ENCODE assay signal across 9 mouse cellular contexts in the genomic region with DNA sequence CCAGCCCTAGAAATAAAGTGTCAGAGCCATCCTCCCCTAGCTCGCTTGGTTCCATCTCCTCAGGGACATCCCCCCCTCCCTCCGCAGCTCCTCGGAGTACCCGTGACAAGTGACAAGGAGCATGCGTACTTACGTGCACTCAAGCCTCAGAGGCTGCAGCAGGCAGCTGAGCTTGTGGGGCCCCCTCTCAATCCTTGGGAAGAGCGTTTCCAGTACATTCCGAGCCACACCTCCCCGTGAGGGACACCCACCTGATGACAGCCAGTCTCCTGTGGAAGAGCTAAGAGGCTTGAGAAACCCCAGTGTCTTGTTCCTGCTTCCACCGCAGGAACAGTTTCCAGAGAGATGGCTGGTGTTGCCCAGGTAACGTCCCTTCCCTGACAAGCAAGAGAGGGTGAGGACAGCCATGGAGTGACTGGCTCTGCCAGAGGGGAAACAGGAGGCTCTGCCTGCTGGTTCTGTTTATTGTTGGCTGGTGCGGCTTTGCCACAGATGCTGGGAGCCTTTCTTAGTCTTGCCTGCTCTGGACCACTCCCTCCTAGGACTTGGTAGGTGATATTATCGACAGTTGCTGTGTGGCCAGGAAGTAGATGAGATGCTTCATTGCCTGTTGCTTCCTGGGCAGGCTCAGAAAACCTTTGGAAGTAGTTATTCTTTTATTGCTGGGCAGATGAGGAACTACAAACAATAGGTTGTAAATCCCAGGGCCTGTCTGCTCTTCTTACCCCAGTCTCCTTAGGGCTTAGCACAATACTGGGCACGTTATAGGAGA.
A peak's percentile ranks its signal among the peaks of the same experiment; 100 is the strongest.
DNase-seq lines count a peak whose midpoint lies in the region; ATAC-seq and TF ChIP-seq lines count a peak whose summit lies in the region.
"Had no signal": no experiment of that assay in that cellular context is flagged by ENCODE, and none has a peak within 500 bp of the region (broad histone marks: within the 10 kb centered on the region; RNA-seq: fewer than 3 reads in every experiment).

No protein-coding gene starts in this region.

- H3K4me3 ChIP-seq in heart, embryonic 12.5 days = no peak overlapping the region
- no peak overlapping the region for H3K4me3 ChIP-seq in hindbrain, embryonic 13.5 days
- no peak overlapping the region for H3K4me3 ChIP-seq in midbrain, embryonic 12.5 days
- no peak overlapping the region for H3K4me3 ChIP-seq in cerebellum, adult 2 months (replicated peaks; ENCODE audit: insufficient read depth, low read depth, low read length)
- no peak overlapping the region for H3K4me3 ChIP-seq in liver, embryonic 12.5 days

- H3K9ac ChIP-seq in heart, embryonic 12.5 days = peak overlapping the region; percentile 10; the same call in 1 of the 2 replicates
- H3K9ac ChIP-seq in hindbrain, embryonic 13.5 days = peak overlapping the region; percentile 58; the same call in 1 of the 2 replicates
- no peak overlapping the region for H3K9ac ChIP-seq in midbrain, embryonic 12.5 days (replicated peaks)
- no peak overlapping the region for H3K9ac ChIP-seq in liver, embryonic 12.5 days

- WGBS in heart, embryonic 12.5 days = 20% methylated on average over 14 of the region's 14 CpGs
- WGBS in hindbrain, embryonic 13.5 days = 46% methylated on average over 14 of the region's 14 CpGs
- WGBS in midbrain, embryonic 12.5 days = 54% methylated on average over 14 of the region's 14 CpGs
- 48% methylated on average over 14 of the region's 14 CpGs for WGBS in cerebellum, adult 2 months
- 64% methylated on average over 14 of the region's 14 CpGs for WGBS in liver, embryonic 12.5 days (ENCODE audit: insufficient replicate concordance)

- no peaks in the 10 kb centered on the region for H3K9me3 ChIP-seq in heart, embryonic 12.5 days (replicated peaks)
- no peaks in the 10 kb centered on the region for H3K9me3 ChIP-seq in hindbrain, embryonic 13.5 days
- H3K9me3 ChIP-seq in midbrain, embryonic 12.5 days = no peaks in the 10 kb centered on the region
- H3K9me3 ChIP-seq in liver, embryonic 12.5 days (replicated peaks) = no peaks in the 10 kb centered on the region

- ATAC-seq in heart, embryonic 12.5 days (ENCODE audit: insufficient number of reproducible peaks, low FRiP score) = peak; percentile 71
- 0 out of 2 replicates have a peak, but pooled peaks have one; percentile 26 for ATAC-seq in common myeloid progenitor, adult 5-6 weeks (replicated peaks; ENCODE audit: low read depth, poor library complexity, severe bottlenecking)
- ATAC-seq in hindbrain, embryonic 13.5 days (ENCODE audit: low FRiP score) = peak; percentile 44
- ATAC-seq in midbrain, embryonic 12.5 days (ENCODE audit: low FRiP score, low read depth) = no peak
- no peak for ATAC-seq in liver, embryonic 12.5 days
- ATAC-seq: CD4-positive, CD25-positive, alpha-beta regulatory T cell, adult 4 months had no signal

- peak overlapping the region; percentile 54 for H3K4me2 ChIP-seq in heart, embryonic 12.5 days
- H3K4me2 ChIP-seq in hindbrain, embryonic 13.5 days = peak overlapping the region; percentile 34
- no peak overlapping the region for H3K4me2 ChIP-seq in midbrain, embryonic 12.5 days (replicated peaks)
- no peak overlapping the region for H3K4me2 ChIP-seq in liver, embryonic 12.5 days

- no peak for TF ChIP-seq POLR2A in cerebellum, adult 2 months (IDR thresholded peaks at IDR 0.05; ENCODE audit: borderline replicate concordance, insufficient read depth, low read length)

- peak overlapping the region; percentile 48; the same call in 1 of the 2 replicates for H3K27ac ChIP-seq in heart, embryonic 12.5 days (ENCODE audit: poor library complexity, severe bottlenecking)
- H3K27ac ChIP-seq in hindbrain, embryonic 13.5 days = peak overlapping the region; percentile 86
- peak overlapping the region; percentile 49 for H3K27ac ChIP-seq in midbrain, embryonic 12.5 days (replicated peaks)
- no peak overlapping the region for H3K27ac ChIP-seq in cerebellum, adult 2 months (ENCODE audit: insufficient read depth, low read length)
- H3K27ac ChIP-seq in liver, embryonic 12.5 days = no peak overlapping the region

- no peak for DNase-seq in heart, adult 9 months (ENCODE audit: low spot score in 2 of 2)
- DNase-seq in cerebellum, adult 2 months = no peak
- DNase-seq in cerebellum, adult 11 months = no peak

- H3K4me1 ChIP-seq in heart, embryonic 12.5 days (replicated peaks) = peaks cover 32% of the 10 kb centered on the region
- H3K4me1 ChIP-seq in hindbrain, embryonic 13.5 days (replicated peaks) = peaks cover 71% of the 10 kb centered on the region
- H3K4me1 ChIP-seq in midbrain, embryonic 12.5 days = peaks cover 49% of the 10 kb centered on the region
- peaks cover 6% of the 10 kb centered on the region for H3K4me1 ChIP-seq in cerebellum, adult 2 months (ENCODE audit: control insufficient read depth, insufficient read depth, low read length)
- peaks cover 16% of the 10 kb centered on the region; the same call in 1 of the 2 replicates for H3K4me1 ChIP-seq in liver, embryonic 12.5 days

- TF ChIP-seq CTCF in cerebellum, adult 2 months (IDR thresholded peaks at IDR 0.05; ENCODE audit: borderline replicate concordance, insufficient read depth, low read depth, low read length) = no peak

- no peaks in the 10 kb centered on the region for H3K27me3 ChIP-seq in heart, embryonic 12.5 days (replicated peaks)
- H3K27me3 ChIP-seq in hindbrain, embryonic 13.5 days = no peaks in the 10 kb centered on the region
- no peaks in the 10 kb centered on the region for H3K27me3 ChIP-seq in midbrain, embryonic 12.5 days
- no peaks in the 10 kb centered on the region for H3K27me3 ChIP-seq in cerebellum, adult 2 months (ENCODE audit: control insufficient read depth, insufficient read depth, low read length)
- H3K27me3 ChIP-seq in liver, embryonic 12.5 days (replicated peaks) = no peaks in the 10 kb centered on the region

- no peaks in the 10 kb centered on the region for H3K36me3 ChIP-seq in heart, embryonic 12.5 days
- H3K36me3 ChIP-seq in hindbrain, embryonic 13.5 days = no peaks in the 10 kb centered on the region
- H3K36me3 ChIP-seq in midbrain, embryonic 12.5 days = no peaks in the 10 kb centered on the region
- peaks cover 4% of the 10 kb centered on the region; the same call in 1 of the 2 replicates for H3K36me3 ChIP-seq in liver, embryonic 12.5 days

Comparison
In these comparisons a context has a peak if more than half of its experiments do, and no peak if none do; other contexts are left out.
1. ATAC-seq: peak in heart, embryonic 12.5 days (single experiment), common myeloid progenitor, adult 5-6 weeks (single experiment) and hindbrain, embryonic 13.5 days (single experiment); none in midbrain, embryonic 12.5 days (single experiment) and liver, embryonic 12.5 days (single experiment).
2. H3K27ac ChIP-seq: peak in heart, embryonic 12.5 days (single experiment), hindbrain, embryonic 13.5 days (single experiment) and midbrain, embryonic 12.5 days (single experiment); none in cerebellum, adult 2 months (single experiment) and liver, embryonic 12.5 days (single experiment).
3. H3K4me2 ChIP-seq: peak in heart, embryonic 12.5 days (single experiment) and hindbrain, embryonic 13.5 days (single experiment); none in midbrain, embryonic 12.5 days (single experiment) and liver, embryonic 12.5 days (single experiment).
4. H3K9ac ChIP-seq: peak in heart, embryonic 12.5 days (single experiment) and hindbrain, embryonic 13.5 days (single experiment); none in midbrain, embryonic 12.5 days (single experiment) and liver, embryonic 12.5 days (single experiment).